Mouse (Mus musculus) gastrocnemius, postnatal 10 days (tissue): ENCODE measurements around the gene Ndufa6. TPM values are rescaled to one million over a fixed set of nuclear protein-coding genes. Genes with fewer than 3 reads are reported as not detected.
"Not testable (repeated sequence)": the region's sequence is repeated elsewhere in the genome, so short reads cannot be mapped to it uniquely, and the experiment has no call there.

Source experiments
- DNase-seq: peaks from one replicate; pipeline ENCODE4 v3.0.0; 2021; ENCODE audit warnings: mixed read lengths
- total RNA-seq, 2 experiments: library from RNA; stranded (reverse); gene quantifications; 2 replicates each; pipeline ENCODE4 v1.2.3; 2021

Gene Ndufa6
- total RNA-seq, 2 experiments from 2014 or later: 362 to 411 TPM

DNA sequence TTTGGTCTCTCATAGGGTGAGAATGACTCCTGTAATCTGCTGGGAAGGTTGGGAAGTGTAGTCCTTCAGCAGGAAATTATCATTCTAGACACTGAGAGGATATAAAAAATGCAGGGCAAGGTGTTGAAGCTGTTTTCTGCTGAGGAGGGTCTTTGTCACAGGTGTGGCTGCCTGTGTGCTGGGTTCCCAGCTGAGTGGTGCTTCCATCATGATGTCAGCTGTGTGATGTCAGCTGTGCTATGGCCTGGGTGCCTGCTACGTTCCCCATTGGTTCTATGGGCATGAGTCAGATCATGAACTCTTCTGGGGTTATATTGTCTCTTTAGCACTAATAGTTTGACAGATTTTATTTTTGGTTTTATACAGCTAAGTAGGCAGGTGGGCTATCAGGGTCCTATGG is 14.7 kb upstream of the Ndufa6 start:
- no peak for DNase-seq

DNA sequence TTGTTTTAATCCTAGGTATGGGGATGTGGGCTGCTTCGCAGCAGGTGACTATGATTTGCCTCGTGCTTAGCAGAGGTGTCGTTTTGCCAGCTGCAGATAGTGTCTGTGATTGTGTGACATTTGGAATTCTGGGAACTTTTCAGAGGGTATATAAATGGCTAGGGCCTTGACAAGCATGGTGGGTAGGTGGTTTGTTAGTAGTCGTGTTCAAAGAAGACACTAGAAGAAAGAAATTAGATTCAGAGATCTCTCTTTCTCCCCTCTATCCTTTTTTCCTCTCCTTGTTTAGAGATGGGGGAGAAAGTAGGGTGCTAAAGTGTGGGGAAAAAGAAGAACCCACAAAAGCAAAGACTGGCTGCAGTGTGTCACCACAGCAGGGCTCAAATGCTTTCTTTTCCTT is 14.0 kb upstream of the Ndufa6 start:
- DNase-seq: no peak

GRCm38 (mm10) chr15:82364561-82364960 is 10.4 kb upstream of the Ndufa6 start:
- DNase-seq: not testable (repeated sequence)

DNA sequence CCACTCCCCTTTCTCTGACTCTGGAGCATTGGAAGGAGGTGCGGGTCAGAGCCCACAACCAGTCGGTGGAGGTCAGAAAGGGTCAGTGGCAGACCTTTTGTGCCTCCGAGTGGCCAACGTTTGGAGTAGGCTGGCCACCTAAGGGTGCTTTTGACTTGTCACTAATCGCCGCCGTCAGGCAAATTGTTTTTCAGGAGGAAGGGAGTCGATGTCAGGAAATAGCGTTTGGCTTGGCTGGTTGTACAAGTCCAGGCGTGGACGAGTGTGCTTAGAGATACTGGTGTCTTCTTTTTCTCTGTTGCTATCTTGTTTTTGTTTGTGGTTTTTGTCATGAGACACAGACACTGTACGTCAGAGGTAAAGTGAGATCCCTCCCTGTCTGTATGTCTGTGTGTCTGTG is 9.7 kb upstream of the Ndufa6 start:
- DNase-seq: not testable (repeated sequence)

DNA sequence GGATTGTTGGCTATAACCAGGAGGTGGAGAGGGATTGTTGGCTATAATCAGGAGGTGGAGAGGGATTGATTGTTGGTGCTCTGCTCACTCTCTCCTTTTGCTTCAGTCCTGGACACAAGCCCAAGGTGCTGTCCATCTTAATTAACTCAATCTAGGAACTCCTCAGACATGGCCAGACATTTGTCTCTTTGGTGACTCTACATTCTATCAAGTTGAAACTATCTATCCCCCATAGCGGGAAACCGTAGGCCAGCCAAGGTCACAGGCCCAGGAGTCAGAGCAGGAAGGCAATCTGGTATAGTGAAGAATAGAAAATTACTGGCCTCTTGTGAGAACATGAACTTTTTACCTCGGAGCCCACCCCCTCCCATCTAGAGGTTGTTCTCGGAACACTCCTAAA is 8.1 kb upstream of the Ndufa6 start:
- DNase-seq: no peak

GRCm38 (mm10) chr15:82361459-82362018 is 7.4 kb upstream of the Ndufa6 start:
- no peak for DNase-seq

DNA sequence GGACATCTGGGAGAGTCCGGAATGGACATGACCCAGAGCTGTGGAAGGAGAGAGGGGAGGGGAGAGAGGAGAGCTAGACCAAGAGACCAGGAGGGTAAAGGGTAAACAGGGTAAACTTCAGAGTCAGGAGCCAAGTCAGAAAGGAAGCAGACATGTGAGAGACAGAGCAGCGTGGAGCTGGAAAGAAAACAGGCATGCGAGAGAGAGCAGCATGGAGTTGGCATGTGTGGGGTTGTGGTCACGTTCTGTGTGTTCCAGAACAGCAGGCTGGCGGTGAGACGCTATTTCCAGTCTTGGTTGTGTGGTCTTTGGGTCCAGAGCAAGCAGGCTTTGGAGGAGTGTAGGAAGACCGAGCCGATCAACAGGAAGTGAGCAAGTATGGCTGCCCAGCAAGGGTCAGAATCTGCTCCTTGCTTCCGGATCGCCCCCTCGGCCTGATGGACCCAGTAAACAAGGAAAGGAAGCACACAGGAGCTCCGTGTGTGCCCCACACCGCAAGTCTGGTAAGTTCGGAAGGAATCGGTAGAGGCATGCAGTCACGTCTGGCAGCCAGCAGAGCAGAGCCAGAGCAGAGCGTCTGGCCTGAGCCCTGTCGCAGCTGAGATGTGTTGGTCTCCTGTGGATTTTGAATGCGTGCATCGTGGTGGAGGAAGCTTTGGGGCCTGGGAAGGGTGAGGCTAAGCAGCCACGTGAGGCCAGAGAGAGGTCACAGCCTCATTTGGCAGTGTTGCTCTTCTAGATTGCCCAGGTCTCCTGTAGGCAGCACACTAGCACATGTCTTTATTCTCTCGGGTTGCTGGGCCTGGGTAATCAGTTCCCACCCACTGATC is 4.5 kb upstream of the Ndufa6 start:
- DNase-seq: no peak

DNA sequence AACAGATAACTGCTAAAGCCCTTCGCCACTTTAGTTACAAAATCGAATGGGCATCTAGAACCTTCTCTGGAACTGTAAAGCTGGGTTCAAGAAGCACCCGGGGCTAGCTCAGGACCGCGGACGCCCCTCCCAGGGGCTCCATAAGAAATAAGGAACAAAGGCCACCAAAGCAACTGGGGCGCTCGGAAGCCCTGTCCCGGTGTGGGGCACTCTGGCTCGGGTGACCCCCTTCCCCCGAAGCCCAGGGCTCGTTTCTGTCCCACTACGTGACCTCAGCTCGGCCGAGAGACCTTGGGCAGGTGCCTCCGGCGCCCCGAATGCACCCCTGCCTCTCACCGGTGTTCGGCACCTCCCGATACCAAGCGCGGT is 393 bp downstream of the Ndufa6 start:
- no peak for DNase-seq

DNA sequence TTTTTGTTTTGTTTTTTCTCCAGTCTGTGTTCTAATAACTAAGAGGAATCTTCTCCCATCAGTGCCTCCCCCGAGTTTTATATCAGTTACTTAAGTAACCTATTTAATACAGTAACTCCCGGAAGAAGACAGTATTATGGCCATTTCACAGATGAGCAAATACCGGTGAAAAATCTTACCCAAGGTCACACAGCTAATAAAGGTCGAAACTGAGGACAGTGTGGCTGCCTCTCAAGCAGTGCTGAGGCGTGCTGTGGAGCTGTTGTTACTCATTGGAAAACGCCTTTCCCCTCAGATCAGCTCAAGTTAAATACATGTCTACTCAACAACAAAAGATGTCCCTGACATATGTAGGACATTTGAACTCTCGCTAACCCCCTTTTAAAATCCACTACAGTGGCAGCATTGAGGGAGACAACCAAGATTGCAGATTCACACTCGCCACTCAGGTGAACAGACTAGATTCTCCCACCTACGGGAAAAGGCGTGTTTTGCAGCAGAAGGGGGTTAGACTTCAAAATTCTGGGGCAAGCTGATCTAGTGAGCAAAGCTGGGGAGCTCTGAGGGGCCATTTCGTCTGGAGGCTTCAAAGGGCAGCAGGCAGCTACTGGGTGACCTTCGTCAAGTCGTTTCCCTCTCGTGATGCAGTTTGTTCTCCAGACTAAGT is 911 bp downstream of the Ndufa6 start:
- DNase-seq: no peak

- DNase-seq: no peak
Measured at GRCm38 (mm10) chr15:82351480-82351879, 2.6 kb downstream of the Ndufa6 start.

DNA sequence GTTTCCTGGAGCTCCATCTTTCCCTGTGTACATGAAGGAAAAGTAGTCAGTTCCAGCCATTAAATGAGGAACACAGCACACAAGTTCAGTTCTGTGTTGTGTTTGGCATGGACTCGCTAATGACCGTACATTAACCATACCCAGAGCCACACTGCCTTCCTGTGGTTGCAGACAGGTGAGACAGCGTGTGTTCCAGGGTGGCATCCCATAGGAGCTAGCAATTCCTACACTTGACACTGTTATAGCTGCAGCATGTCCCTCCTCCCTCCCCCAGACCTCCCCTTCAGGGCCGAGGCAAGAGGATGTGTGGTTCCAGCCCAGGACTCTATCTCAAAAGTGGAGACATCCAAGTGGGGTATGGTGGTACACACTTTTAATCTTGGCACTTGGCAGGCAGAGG is 3.8 kb downstream of the Ndufa6 start:
- no peak for DNase-seq

- no peak for DNase-seq
Measured at GRCm38 (mm10) chr15:82348999-82349341, 5.2 kb downstream of the Ndufa6 start.

DNA sequence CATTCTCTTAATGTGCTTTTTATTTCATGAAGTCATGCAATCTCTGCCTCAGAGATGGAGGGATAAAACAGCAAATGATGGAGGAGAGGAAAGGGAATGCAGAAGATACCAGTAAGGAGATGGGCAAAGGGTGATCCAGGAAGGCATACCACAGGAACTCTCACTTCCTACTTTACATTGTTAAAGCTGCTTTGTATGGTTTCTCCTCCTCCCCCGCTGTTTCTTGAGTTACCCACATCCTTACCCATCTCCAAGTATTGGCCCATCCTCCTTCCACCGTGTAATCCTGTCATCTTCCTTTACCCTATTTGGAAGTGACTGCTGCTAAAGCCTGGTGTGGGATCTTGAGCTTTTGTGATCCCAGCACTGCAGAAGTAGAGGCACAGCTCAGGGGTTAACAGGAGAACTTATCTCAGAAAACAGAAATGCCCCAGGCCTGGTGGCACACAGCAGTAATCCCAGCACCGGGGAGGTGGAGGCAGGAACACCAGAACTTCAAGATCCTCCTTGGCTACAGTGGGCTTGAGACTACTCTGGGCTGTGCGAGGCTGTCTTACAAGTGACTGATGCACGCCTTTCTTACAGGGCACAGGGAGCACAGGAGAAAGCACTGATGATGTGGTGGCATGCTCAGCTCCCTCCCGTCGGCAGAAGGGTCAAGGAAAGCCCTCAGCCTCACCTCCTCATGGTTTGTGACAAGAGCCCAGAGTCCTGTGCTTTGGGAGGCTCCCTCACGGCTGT is 5.7 kb downstream of the Ndufa6 start:
- no peak for DNase-seq

- DNase-seq: no peak
Measured at GRCm38 (mm10) chr15:82347852-82348251, 6.3 kb downstream of the Ndufa6 start.

DNA sequence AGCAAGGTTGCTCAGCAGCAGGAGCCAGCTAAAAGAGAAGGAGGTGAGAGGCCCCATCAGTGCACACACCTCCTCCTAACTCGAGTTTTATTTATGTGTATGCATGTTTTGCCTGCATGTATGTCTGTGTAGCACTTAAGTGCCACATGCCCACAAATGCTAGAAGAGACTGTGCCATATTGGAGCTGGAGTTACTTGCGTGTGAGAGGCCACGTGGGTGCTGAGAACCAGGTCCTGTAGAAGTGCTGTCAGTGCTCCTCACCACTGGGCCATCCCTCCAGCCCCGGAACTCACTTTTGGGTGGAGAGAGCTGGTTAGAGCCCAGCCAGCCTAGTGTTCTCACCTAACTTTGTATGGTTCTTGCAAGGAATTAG is 6.8 kb downstream of the Ndufa6 start:
- DNase-seq: no peak

DNA sequence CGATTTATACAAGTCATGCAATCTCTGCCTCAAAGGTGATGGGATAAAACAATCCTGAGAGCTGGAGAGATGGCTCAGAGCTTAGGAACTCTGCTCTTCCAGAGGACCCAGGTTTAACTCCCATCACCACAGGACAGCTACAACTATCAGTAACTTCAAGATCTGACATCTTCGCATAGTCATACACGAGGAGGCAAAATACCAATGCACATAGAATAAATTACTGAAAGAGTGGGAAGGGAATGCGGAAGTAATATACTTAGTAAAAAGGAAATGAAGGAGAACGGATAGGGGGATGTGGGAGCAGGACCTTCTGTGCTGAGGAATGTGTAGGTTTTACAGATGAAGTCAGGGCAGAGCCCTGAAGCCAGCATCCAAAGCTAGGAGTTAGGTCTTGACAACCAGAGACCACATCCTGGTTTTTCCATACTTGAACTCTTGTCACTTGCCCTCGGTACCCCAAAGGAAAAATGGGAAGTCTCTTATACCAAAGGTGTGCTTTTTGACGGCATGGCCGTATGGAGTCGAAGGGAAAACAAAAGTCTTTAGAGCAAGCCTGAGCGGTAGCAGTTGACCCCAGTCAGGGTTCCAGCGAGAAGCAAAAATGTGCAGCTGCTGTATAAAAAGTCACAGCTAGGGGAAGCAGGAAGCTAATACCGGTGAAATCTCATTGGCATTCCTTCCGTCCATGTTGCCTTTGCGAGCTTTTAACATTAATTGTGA is 7.4 kb downstream of the Ndufa6 start:
- DNase-seq: no peak

- DNase-seq: peak; percentile 95
Measured at GRCm38 (mm10) chr15:82345820-82346470, 8.2 kb downstream of the Ndufa6 start.

DNA sequence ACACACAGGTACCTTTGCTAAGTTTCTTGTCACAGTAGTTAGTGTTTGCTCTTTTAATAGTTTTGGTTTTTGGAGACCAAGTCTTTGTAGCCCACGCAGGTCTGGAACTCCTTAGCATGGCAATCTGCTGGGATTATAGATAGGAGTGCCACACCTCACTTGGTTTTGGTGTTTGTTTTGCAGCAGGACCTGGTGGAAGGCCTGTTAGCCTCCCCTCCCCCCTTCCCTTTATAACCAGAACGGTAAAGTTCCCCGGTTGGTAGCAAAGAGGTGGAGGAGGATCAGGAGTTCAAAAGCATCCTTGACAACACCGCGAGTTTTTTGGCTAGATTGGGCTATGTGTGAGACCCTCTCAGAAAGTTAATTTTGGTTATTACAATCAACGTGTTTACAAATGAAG is 9.2 kb downstream of the Ndufa6 start:
- no peak for DNase-seq

DNA sequence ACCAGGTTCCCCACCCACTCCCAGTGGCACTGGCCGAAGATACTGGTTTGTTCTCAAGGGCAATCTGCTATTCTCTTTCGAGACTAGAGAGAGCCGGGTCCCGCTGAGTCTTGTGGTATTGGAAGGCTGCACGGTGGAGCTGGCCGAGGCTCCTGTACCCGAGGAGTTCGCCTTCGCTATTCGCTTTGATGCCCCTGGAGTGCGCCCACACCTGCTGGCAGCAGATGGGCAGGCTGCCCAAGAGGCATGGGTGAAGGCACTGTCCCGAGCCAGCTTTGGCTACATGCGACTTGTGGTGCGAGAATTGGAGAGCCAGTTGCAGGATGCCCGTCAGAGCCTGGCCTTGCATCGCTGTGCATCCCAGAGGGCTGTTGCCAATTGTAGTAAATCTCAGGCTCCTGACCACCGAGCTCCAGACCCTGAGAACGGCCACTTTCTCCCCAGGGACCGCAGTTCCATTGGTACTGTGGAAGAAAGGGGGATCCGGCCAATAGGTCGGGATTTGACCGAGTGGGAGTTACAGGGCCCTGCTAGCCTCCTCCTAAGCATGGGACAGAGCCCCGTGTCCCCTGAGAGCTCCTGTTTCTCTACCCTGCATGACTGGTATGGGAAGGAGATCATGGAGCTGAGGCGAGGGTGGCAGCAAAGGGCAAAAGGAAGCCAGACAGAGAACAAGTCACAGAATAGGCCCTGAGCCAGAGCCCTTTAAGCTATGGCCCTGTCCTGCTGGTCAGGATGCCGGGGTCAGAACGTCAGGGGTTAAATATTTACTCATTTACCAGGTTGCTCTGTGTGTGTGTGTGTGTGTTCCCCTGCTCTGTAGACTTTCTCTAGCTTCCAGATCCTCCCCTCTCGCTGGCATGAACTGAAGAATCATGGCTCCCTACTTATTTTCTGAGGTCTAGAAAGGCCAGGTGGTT is 10.5 kb downstream of the Ndufa6 start:
- no peak for DNase-seq

DNA sequence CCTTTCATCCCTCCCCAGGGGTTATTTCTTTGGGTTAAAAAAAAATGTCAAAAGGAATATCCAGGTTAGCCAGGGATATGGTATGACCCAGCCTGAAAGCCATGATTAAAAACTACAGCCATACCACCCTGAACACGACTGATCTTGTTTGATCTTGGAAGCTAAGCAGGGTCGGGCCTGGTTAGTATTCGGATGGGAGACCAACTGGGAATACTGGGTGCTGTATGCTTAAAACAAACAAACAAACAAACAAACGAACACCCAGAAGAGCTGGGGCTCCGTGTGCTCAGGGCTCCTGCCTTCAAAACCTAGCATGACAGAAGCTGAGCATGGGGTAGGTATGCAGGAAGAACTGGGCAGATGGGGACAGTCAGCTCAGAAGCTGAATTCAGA is 11.6 kb downstream of the Ndufa6 start:
- no peak for DNase-seq
